Mouse (Mus musculus) mouse embryonic stem cell (cell line): ENCODE measurements at regions not wholly inside any gene's neighbourhood (a gene's known extent, or its start where the extent isn't known, plus 50 kb on each side); places are given as distances from the start of the nearest gene placed in this dataset.

Experiments
- in situ Hi-C, 2 experiments: fragments of 300-500 bp; cut with MboI; formaldehyde crosslinking; loops; 1 replicate in 1 of 2; 3 replicates in 1 of 2; pipeline ENCODE4 v1.14.3; 2019 to 2020; ENCODE audit warnings: low sequenced_read_pairs in 2 of 2, low pct_unique_long_range_greater_than_20kb in 1 of 2, mixed read lengths in 1 of 2; ENCODE audit not compliant: unreplicated experiment in 1 of 2

DNA sequence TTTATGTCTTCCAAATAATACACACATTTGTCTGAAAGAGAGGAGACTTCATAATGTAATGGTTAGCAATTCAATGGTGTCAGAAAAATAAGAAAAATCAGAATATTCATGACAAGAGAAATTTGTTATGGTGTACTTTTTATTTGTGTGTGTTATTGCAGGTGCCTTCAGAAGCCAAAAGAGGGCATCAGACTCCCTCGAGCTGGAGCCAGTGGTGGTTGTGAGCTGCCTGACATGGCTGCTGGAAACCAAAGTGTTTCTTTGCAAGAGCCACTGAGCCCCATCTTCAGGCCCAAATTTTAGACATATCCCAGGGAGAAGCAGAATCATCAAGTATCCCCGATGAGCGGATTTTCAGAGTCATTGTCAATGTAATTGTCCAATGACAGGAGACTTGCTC, 81.9 kb downstream of the Tm2d3 start:
- in situ Hi-C loops: loop anchor here in 1 of 2 experiments (10.0 kb wide), 1 partner anchor 282 kb away; the partner anchor contains the start of gene Snrpa1

DNA sequence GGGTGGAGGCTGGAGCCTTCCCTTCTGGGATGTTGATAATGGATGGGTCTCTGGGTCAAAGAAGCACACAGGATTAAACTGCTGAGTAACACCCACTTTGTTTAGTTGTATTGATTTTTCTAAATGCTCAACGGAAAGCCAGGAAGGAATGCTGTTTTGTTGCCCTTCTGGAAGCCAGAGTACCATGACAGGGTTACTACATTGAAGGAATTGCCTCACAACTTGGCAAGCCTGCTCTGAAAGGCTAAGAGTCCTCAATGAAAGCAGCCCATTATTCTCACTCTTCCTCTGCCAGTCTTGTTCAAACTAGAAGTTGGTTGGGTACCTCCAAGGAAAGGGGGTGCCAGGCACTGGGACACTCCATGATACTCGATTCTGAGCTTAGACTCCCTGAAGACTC, 83.0 kb downstream of the Tm2d3 start:
- in situ Hi-C loops: loop anchor here in 1 of 2 experiments (10.0 kb wide), 1 partner anchor 281 kb away; the partner anchor contains the start of gene Snrpa1

DNA sequence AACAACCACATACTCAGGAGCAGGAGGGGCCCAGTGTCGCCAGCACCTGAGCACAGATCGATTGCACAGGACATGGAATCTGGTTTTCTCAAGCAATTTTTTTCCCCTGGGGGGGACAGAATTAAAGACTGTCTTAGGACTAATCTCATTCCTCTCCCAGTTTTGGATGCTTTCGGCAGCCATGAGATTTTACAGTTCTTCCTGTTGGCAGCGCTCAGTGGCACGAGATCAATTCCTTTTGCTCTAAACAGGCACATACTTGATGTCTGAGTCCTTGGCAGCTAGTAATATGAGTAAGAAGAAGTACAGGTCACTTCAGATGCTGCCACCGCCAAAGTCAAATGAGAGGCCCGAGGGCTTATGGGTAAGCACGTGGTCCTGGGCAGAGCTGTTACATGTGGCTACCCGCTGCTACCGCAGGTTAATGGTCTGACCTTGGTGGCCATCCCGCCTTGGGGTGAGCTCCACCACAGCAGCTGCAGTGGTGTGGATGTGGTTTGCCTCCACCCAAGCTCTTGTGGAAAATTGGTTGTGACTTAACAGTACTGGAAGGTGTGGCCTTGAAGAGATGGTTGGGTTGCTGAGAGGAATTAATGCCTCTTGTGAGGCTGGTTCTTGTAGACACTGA, 83.5 kb downstream of the Tm2d3 start:
- in situ Hi-C loops: loop anchor here in 1 of 2 experiments (10.0 kb wide), 1 partner anchor 280 kb away; the partner anchor contains the start of gene Snrpa1

DNA sequence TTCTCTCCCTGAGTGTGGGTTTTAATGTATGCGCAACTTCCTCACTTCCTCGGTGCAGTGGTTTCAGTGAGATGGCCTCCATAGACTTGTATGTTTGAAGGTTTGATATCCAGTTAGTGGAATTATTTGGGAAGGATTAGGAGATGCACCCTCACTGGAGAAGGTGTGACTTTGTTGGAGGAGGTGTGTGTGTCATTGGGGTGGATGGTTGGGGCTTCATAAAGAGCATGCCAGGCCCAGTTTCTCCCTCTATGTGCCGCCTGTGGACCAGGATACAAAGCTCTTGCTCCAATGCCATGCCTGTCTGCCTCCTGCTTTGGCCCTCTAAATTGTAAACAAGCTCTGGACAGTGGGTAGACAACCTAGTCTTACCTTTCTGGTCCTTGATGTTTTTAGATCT, 84.0 kb downstream of the Tm2d3 start:
- in situ Hi-C loops: loop anchor here in 1 of 2 experiments (10.0 kb wide), 1 partner anchor 280 kb away; the partner anchor contains the start of gene Snrpa1

DNA sequence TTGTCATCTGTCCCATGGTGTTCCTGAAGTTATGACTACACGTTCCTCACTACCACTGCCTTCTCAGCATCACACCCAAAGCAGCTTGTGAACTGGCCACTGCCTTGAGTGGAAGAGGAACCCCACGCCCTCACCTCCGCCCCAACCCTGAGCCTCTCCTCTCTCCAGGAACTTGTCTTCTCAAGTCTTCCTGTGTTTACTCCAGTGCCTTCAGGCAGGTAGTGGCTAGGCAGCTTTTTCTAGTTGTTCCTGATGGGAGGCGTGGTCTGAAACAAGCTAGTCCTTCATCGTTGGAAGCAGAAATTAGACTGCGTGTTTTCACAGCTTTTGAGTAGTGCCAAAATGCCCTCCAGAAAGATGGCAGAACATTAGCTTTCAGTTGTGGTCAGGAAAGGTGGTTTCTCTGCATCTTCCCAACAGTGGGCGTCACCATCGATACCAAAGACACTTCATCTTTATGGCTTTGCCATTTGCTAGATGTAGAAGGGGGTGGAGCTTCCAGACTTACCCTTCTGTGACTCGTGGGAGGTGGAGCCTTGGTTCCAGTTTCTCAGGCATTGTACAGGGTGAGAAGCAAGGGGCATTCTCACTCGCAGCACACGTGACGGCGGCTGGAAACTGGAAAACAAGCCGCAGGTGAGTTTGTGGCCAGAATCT, 81.7 kb upstream of the Pcsk6 start:
- in situ Hi-C loops: loop anchor here in 1 of 2 experiments (10.0 kb wide), 1 partner anchor 275 kb away; the partner anchor contains the start of gene Snrpa1

DNA sequence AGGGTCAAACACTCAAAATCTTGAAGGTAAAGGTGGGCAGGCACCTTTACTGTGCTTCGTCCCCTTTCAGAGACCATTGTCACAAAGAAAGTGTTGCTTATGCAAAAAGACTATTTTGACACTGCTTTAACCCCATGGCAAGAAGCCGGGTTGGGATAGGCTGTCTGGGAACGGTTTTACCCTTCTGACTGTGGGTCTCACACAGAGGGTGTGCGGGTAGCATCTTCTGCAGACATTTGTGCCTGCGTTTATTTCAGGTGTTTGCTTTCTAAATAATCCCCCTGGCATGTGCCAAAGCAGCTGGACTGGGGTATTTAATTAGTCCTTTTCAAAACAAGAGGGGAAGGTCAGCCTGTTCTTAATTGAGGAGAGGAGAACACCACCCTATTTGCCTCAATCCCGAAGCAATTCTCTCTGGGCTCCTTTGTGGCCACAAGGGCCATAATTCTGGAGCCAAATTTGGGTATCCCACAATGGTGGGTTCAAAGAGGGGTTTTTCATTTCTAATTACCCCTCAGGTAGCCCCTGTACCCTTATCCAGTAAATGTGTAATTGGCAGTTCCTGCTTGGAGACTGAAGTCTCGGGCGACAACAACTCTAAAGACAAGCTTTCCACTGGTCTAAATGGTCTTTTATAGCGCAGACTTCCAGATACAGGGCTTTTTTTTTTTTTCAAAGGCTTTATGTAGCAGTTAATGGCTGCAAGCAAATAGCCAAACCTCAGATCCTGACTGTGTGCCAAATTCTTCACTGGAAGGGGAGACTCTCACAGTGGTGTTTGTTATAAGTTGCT, 80.8 kb upstream of the Pcsk6 start:
- in situ Hi-C loops: no loop called here

DNA sequence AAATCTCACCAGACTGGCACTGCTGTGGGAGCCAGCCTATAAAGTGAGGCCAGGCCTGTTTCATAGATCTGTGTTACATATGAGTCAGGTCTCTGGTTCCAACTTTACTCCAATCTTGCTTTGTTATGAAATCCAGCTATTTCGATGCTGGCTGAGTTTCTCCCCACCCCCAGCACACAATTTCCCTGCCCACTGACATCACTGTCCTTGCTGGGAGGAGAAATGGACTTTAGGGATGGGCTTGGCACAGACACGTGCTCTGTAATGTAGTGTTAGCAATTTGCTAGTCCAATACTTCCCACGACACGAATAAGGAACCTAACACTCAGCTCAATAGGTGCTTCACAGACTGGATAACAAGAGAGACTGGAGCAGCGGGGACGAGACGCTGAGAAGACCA, 79.5 kb upstream of the Pcsk6 start:
- in situ Hi-C loops: no loop called here

DNA sequence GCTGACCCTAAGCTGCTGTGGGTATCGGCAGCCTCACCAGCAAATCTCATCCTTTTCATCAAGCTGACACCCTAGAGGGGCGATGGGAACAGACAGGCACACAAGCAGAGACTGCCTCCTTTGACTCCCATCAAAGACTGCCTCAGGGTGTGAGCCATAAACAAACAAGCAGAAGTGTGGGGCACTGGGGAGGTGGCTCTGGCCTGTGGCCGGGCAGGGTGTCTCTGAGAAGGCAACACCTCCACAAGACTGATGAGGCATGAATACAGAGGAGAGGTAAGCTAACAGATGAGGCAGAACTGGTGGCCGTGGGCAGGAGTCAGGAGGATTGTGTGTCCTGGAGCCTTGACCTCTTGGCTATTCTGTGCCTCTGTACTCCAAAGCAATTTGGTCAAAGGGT, 77.8 kb upstream of the Pcsk6 start:
- in situ Hi-C loops: no loop called here

DNA sequence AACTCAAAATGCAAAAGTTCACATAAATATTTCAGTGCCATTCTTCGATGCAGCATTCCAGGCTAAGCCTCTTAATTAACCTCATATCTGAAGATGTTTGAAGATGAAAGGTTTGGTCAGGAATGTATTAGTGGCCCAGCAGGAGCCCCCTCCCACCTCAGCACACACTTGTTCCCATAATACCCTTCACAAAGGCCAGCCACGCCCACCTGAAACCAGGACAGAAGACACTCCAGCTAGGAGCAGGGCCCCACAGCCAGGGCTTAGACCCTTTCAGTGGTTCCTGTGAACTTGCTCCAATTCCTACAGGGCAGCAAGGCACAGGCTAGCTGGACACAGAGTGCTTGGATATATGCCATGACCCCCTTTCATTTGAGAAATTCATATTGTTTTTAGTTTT, 74.6 kb upstream of the Pcsk6 start:
- in situ Hi-C loops: no loop called here

DNA sequence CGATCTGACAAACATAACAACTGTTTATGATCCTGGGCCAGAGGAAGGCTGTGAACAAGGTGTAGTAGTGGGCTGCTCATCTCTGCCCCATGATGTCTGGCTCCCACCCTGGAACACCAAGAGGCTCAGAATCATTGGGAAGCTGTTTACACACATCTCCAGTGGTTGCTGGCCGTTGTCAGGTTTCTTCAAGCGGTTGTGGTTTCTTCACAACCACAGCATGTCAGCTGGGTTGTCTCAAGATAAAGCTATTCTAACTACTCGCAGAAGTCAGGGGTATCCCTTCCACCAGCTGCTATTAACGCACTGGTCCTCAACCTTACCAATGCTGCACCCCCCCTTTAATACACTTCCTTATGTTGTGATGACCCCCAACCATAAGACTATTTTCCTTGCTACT, 73.7 kb upstream of the Pcsk6 start:
- in situ Hi-C loops: no loop called here

DNA sequence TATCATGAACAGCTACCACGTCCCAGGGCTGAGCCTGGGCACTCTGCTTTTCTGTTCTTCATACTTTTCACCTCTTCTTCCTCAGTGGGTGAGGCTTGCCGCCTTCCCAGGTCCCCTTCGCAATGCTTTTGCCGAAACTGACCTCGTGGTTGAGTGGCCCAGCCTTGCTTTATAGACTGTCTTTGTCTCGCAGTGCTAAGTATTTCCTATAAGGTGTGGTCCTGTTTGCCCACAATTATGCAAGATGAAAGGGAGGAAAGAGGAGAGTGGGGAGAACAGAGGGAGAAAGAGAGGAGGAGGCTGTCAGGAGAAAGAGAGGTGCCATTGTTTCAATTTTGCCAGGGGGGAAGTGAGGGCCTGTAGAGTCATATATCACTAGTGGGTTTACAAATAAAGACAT, 71.3 kb upstream of the Pcsk6 start:
- in situ Hi-C loops: no loop called here

DNA sequence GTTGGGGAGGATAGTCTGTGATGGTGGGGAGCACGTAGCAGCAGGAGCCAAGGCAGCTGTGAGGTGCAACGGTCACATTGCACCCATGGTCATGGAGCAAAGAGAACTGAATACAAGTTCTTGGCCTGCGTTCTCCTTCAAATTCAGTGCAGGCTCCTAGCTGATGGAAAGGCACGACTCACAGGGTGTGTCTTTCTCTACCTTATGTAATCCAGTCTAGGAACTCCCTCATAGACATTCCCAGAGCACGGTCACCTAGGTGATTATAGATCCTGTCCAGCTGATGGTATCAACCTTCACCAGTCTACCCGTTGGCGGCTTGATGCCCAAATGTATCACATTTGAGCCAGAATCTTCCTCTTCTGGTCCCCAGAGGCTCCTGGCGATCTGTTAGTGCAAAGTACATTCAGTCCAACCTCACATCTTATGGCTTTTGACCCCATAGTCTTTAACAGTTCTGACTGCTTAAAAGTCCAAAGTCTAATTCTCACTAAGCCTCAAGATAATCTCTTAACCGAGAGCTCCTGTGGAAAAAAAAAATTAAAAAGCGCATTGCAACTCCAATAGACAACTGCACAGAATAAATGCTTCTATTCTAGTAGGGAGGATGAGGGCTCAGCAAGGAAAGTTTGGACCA, 69.2 kb upstream of the Pcsk6 start:
- in situ Hi-C loops: no loop called here

DNA sequence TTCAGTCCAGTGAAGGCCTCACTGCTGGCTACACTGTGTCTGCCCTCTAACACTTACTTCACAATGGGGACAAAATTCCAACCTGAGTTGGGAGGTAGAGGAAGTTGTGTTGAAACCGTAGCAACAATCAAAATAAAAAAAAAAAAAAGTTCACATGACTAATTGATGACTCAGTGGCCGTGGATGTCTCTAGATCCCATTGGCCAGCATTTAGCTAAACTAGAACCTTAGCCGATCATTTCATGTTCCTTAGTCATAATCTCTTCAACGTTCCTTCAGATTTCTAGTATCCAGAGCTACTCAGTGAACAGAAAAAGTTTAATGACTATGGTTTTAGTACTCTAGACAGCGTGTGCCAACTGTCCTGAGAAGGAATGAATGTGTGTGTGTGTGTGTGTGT, 59.2 kb upstream of the Pcsk6 start:
- in situ Hi-C loops: loop anchor here in 1 of 2 experiments (10.0 kb wide), 1 partner anchor 98 kb away; no protein-coding TSS in a partner anchor

DNA sequence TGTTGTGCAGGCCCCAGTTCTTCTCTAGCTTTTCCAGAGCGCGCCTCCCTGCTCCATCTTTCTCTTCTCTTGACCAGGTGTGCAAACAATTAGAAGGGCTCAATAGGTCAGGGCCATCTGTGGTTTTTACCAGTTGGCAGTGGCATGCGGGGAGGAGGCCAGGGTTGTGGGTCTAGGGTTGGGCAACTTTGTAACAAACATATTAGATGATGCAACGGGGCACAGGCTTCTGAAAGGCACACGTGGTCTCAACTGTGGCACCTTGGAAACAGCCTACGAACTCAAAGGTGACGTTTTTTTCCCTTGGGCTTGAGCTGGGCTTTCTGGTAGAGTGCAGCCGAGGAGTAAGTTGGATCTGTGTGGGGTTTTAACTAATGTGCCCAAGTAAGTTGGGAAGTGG, 58.7 kb upstream of the Pcsk6 start:
- in situ Hi-C loops: loop anchor here in 1 of 2 experiments (10.0 kb wide), 1 partner anchor 98 kb away; no protein-coding TSS in a partner anchor

DNA sequence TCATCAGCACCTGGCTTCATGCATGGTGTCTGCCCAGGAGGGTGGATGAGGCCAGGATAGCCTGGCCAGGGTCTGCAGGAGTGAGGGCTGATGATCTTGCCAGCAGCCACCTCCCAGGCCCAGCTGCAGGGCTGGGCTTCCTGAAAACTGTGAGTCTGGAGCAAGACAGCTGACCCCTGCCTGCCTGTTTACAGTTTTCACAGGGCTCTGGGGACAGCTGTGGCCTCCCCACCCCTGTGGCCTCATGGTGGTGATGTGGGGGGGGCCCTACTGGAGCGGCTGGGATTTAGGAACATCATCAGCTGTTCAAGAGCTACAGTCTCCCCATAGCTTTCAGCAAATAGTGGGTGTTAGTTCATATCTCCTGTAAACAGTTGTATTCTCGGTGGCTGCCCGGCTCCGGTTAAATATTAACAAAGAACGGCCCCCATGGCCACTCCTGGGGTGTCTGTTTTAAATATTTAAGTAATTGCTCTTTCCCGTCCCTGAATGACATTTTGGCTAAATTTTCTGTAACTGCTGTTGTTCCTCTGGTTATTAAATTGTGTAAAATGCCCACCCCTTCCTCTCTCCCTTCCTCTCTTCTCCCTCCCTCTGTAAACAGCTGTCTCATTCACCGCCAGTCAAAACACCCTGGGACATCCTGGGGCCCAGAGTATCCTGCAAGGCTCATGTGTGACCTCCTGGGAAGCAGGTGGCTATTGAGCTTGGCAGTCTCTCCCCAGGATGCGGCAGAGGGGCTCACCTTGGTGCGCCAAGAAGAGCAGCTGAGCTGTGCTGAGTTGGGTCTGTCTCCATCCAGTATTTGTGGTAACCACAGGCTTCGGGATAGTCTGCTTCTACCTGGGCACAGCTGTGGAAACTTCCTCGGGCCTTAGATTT, 57.9 kb upstream of the Pcsk6 start:
- in situ Hi-C loops: loop anchor here in 1 of 2 experiments (10.0 kb wide), 1 partner anchor 99 kb away; no protein-coding TSS in a partner anchor
